ENCODE assay signal across 11 mouse cellular contexts in genomic region chr10:29402656-29403268, GRCm38 (mm10). TPM values are rescaled to one million over a fixed set of nuclear protein-coding genes. Genes with fewer than 3 reads are reported as not detected.
DNase-seq lines count a peak whose midpoint lies in the region; ATAC-seq and TF ChIP-seq lines count a peak whose summit lies in the region.
"Had no signal": no experiment of that assay in that cellular context is flagged by ENCODE, and none has a peak within 500 bp of the region (broad histone marks: within the 10 kb centered on the region; RNA-seq: fewer than 3 reads in every experiment).

No protein-coding gene starts in this region.

- H3K27me3 ChIP-seq in heart, embryonic 14.5 days (ENCODE audit: control insufficient read depth, insufficient read depth, low read length) = no peaks in the 10 kb centered on the region
- no peaks in the 10 kb centered on the region for H3K27me3 ChIP-seq in heart, embryonic 10.5 days (ENCODE audit: insufficient read depth, poor library complexity, severe bottlenecking)
- no peaks in the 10 kb centered on the region for H3K27me3 ChIP-seq in kidney, adult 2 months (replicated peaks; ENCODE audit: control insufficient read depth, insufficient read depth, low read length)
- H3K27me3 ChIP-seq in midbrain, postnatal 0 days (ENCODE audit: insufficient read depth, low read length) = no peaks in the 10 kb centered on the region
- H3K27me3 ChIP-seq: intestine, embryonic 15.5 days had no signal

- no peak for ATAC-seq in heart, embryonic 14.5 days (ENCODE audit: insufficient number of reproducible peaks, insufficient read depth, low FRiP score, low read depth)
- peak; percentile 49; the same call in 1 of the 2 replicates for ATAC-seq in midbrain, postnatal 0 days (ENCODE audit: low FRiP score)
- ATAC-seq: intestine, embryonic 15.5 days had no signal

- H3K4me3 ChIP-seq in heart, embryonic 14.5 days (ENCODE audit: control insufficient read depth in 1 of 2, insufficient read depth in 1 of 2, low read depth in 1 of 2, low read length in 2 of 2) = no peak overlapping the region
- H3K4me3 ChIP-seq in heart, embryonic 10.5 days = no peak overlapping the region
- H3K4me3 ChIP-seq in kidney, adult 2 months (ENCODE audit: insufficient read depth, low read depth, low read length) = no peak overlapping the region
- H3K4me3 ChIP-seq in midbrain, postnatal 0 days (ENCODE audit: low read depth, low read length) = no peak overlapping the region
- H3K4me3 ChIP-seq: intestine, embryonic 15.5 days had no signal

- H3K9ac ChIP-seq in heart, embryonic 14.5 days (ENCODE audit: low read length) = no peak overlapping the region
- H3K9ac ChIP-seq in midbrain, postnatal 0 days (replicated peaks; ENCODE audit: low read length, poor library complexity, severe bottlenecking) = no peak overlapping the region
- H3K9ac ChIP-seq: intestine, embryonic 15.5 days had no signal

- WGBS in heart, embryonic 14.5 days = 59% methylated on average over 8 of the region's 8 CpGs
- whole genome bisulfite sequencing in heart, embryonic 10.5 days = 79% methylated on average over 8 of the region's 8 CpGs
- WGBS in kidney, adult 2 months = 16% methylated on average over 8 of the region's 8 CpGs
- 23% methylated on average over 8 of the region's 8 CpGs for WGBS in midbrain, postnatal 0 days

- no peaks in the 10 kb centered on the region for H3K36me3 ChIP-seq in heart, embryonic 14.5 days (ENCODE audit: control insufficient read depth, insufficient read depth, low read length)
- H3K36me3 ChIP-seq in heart, embryonic 10.5 days = no peaks in the 10 kb centered on the region
- no peaks in the 10 kb centered on the region for H3K36me3 ChIP-seq in kidney, adult 2 months (ENCODE audit: control insufficient read depth, insufficient read depth, low read length)
- H3K36me3 ChIP-seq in midbrain, postnatal 0 days (ENCODE audit: insufficient read depth, low read length) = no peaks in the 10 kb centered on the region
- H3K36me3 ChIP-seq: intestine, embryonic 15.5 days had no signal

- TF ChIP-seq CTCF in kidney, adult 2 months (conservative IDR thresholded peaks at IDR 0.05; ENCODE audit: insufficient read depth, insufficient read length, low read depth, low read length) = no peak
- TF ChIP-seq CTCF in midbrain, postnatal 0 days (IDR thresholded peaks at IDR 0.05) = no peak

- H3K4me1 ChIP-seq in heart, embryonic 14.5 days (ENCODE audit: control insufficient read depth in 2 of 2, insufficient read depth in 2 of 2, low read length in 2 of 2) = 0 out of 4 replicates have a peak, but pooled peaks cover 0 to 2% of the 10 kb centered on the region in 2 experiments
- 0 out of 2 replicates have a peak, but pooled peaks cover 3% of the 10 kb centered on the region for H3K4me1 ChIP-seq in heart, embryonic 10.5 days
- H3K4me1 ChIP-seq in kidney, adult 2 months (ENCODE audit: control insufficient read depth, insufficient read depth, low read length) = no peaks in the 10 kb centered on the region
- no peaks in the 10 kb centered on the region for H3K4me1 ChIP-seq in midbrain, postnatal 0 days (ENCODE audit: insufficient read depth, low read length)
- H3K4me1 ChIP-seq: intestine, embryonic 15.5 days had no signal

- H3K4me2 ChIP-seq in heart, embryonic 14.5 days (ENCODE audit: low read length) = peak overlapping the region; percentile 27; the same call in 1 of the 2 replicates
- H3K4me2 ChIP-seq in midbrain, postnatal 0 days (ENCODE audit: low read depth, low read length, poor library complexity, severe bottlenecking) = no peak overlapping the region
- H3K4me2 ChIP-seq: intestine, embryonic 15.5 days had no signal

- no peak for TF ChIP-seq POLR2A in kidney, adult 2 months (IDR thresholded peaks at IDR 0.05; ENCODE audit: low read depth, low read length)

- DNase-seq in heart, embryonic 10.5 days (ENCODE audit: low spot score) = no peak
- peak; percentile 17 to 31 for DNase-seq in kidney, postnatal 4 days
- no peak for DNase-seq in kidney, adult 2 months
- DNase-seq in Muller cell, postnatal 12 days (ENCODE audit: inconsistent ontology term) = peak; percentile 35
- DNase-seq in midbrain, postnatal 0 days (ENCODE audit: low spot score) = peak; percentile 84
- no peak for DNase-seq in layer of hippocampus, postnatal 14 days (ENCODE audit: low spot score in 2 of 2)
- DNase-seq: layer of hippocampus, postnatal 36 days; liver; right cerebral cortex, adult 18-20 months had no signal

- no peak overlapping the region for H3K27ac ChIP-seq in heart, embryonic 14.5 days (replicated peaks in 1 of 2; ENCODE audit: control insufficient read depth in 1 of 2, insufficient read depth in 1 of 2, low read depth in 2 of 2, low read length in 2 of 2)
- H3K27ac ChIP-seq in heart, embryonic 10.5 days = no peak overlapping the region
- H3K27ac ChIP-seq in kidney, adult 2 months (ENCODE audit: insufficient read depth, low read depth, low read length) = no peak overlapping the region
- H3K27ac ChIP-seq in midbrain, postnatal 0 days (ENCODE audit: low read depth, low read length) = no peak overlapping the region
- H3K27ac ChIP-seq: intestine, embryonic 15.5 days had no signal

- H3K9me3 ChIP-seq in heart, embryonic 14.5 days (ENCODE audit: control insufficient read depth, low read length) = no peaks in the 10 kb centered on the region
- no peaks in the 10 kb centered on the region for H3K9me3 ChIP-seq in heart, embryonic 10.5 days
- H3K9me3 ChIP-seq in midbrain, postnatal 0 days (ENCODE audit: low read length) = no peaks in the 10 kb centered on the region
- H3K9me3 ChIP-seq: intestine, embryonic 15.5 days had no signal

RNA-seq across cellular contexts. Expression of gene Rnf146, which starts 40.5 kb away (rescaled TPM):
- 31.4 and 39.7 TPM in 2 replicates for polyA plus RNA-seq in heart, embryonic 14.5 days (2014; fragmentation: Nextera tagmentation; extraction: Ambion mirVana)
- polyA plus RNA-seq in heart, embryonic 10.5 days (2016; fragmentation: Nextera tagmentation; extraction: Ambion mirVana) = 31.6 and 36.6 TPM in 2 replicates
- polyA plus RNA-seq in kidney, adult 2 months (2012; rRNA removed) = 20.5 and 23.6 TPM in 2 replicates
- 45.2 and 57.0 TPM in 2 replicates for total RNA-seq in midbrain, postnatal 0 days (2014; rRNA removed)
- 58.1 and 62.6 TPM in 2 replicates for polyA plus RNA-seq in midbrain, postnatal 0 days (2015; fragmentation: Nextera tagmentation; extraction: Ambion mirVana)
- 10 to 100 TPM; 96.5 to 99.6 TPM for total RNA-seq in layer of hippocampus, postnatal 14 days (2021)

Comparison
In these comparisons a context has a peak if more than half of its experiments do, and no peak if none do; other contexts are left out.
1. DNase-seq: peak in kidney, postnatal 4 days (2 of 2), Muller cell, postnatal 12 days (single experiment) and midbrain, postnatal 0 days (single experiment); none in heart, embryonic 10.5 days (single experiment), kidney, adult 2 months (single experiment) and layer of hippocampus, postnatal 14 days (0 of 2).